Mouse (Mus musculus) limb, embryonic 13.5 days (tissue): ENCODE data around the gene Ltb4r1. TPM values are rescaled to one million over a fixed set of nuclear protein-coding genes. Genes with fewer than 3 reads are reported as not detected.

Experiments
- ATAC-seq: fragments of 200-750 bp; cut with Nextera tagmentation; 2 replicates; pipeline ENCODE4 v1.8.0; 2017; ENCODE audit warnings: low read depth, moderate number of reproducible peaks, moderate TSS enrichment; ENCODE audit not compliant: low FRiP score
- H3K27ac ChIP-seq: fragments of 300-500 bp; sonication (generic); 2 replicates; pipeline ENCODE4 v1.5.1; 2015; ENCODE audit warnings: inconsistent platforms, mild to moderate bottlenecking, moderate library complexity
- H3K27me3 ChIP-seq: fragments of 300-500 bp; sonication (generic); 2 replicates; pipeline ENCODE4 v1.6.1; 2015; ENCODE audit warnings: mild to moderate bottlenecking, inconsistent platforms
- H3K36me3 ChIP-seq: fragments of 300-500 bp; sonication (generic); 2 replicates; pipeline ENCODE4 v1.6.1; 2015; ENCODE audit warnings: inconsistent platforms, mild to moderate bottlenecking, moderate library complexity
- H3K4me1 ChIP-seq: fragments of 300-500 bp; sonication (generic); 2 replicates; pipeline ENCODE4 v1.6.1; 2015; ENCODE audit warnings: inconsistent platforms
- H3K4me2 ChIP-seq: fragments of 300-500 bp; sonication (generic); replicated peaks from 2 replicates; pipeline ENCODE4 v1.6.1; 2015; ENCODE audit warnings: inconsistent platforms, mild to moderate bottlenecking, moderate library complexity
- H3K4me3 ChIP-seq: fragments of 300-500 bp; sonication (generic); 2 replicates; pipeline ENCODE4 v1.5.1; 2015; ENCODE audit warnings: moderate library complexity, mild to moderate bottlenecking, inconsistent platforms
- H3K9ac ChIP-seq: fragments of 300-500 bp; sonication (generic); 2 replicates; pipeline ENCODE4 v1.6.1; 2015; ENCODE audit warnings: mild to moderate bottlenecking, inconsistent platforms
- H3K9me3 ChIP-seq: fragments of 300-500 bp; sonication (generic); 2 replicates; pipeline ENCODE4 v1.6.1; 2016; ENCODE audit warnings: inconsistent platforms
- WGBS: fragments of 180-500 bp; shearing (Covaris S2); methylation state at CpG from one replicate; pipeline ENCODE4 v1.1.7; 2015; 5-methylcytosine and 5-hydroxymethylcytosine counted together
- polyA plus RNA-seq: library from polyadenylated mRNA; unstranded; fragments of >200 nt; fragmentation: Nextera tagmentation; extraction: Ambion mirVana; gene quantifications from 2 replicates; pipeline ENCODE4 v1.2.1, GENCODE M21; 2015

Ltb4r1 gene
- polyA plus RNA-seq, 1 experiment from 2014 or later: 0.51 TPM

- H3K9me3 ChIP-seq: no peaks in the 10 kb centered on the region
- no peak overlapping the region for H3K4me2 ChIP-seq
- ATAC-seq: no peak
- H3K27me3 ChIP-seq: no peaks in the 10 kb centered on the region
- 69% methylated on average over 8 of the region's 8 CpGs for WGBS
- H3K9ac ChIP-seq: no peak overlapping the region
- no peaks in the 10 kb centered on the region for H3K4me1 ChIP-seq
- H3K36me3 ChIP-seq: no peaks in the 10 kb centered on the region
- H3K27ac ChIP-seq: no peak overlapping the region
- no peak overlapping the region for H3K4me3 ChIP-seq
Measured at GRCm38 (mm10) chr14:55727889-55728685, 37.7 kb upstream of the Ltb4r1 start.

- H3K4me2 ChIP-seq: no peak overlapping the region
- no peaks in the 10 kb centered on the region for H3K4me1 ChIP-seq
- H3K36me3 ChIP-seq: no peaks in the 10 kb centered on the region
- 82% methylated on average over 7 of the region's 7 CpGs for whole genome bisulfite sequencing
- no peak overlapping the region for H3K27ac ChIP-seq
- H3K9me3 ChIP-seq: no peaks in the 10 kb centered on the region
- H3K27me3 ChIP-seq: no peaks in the 10 kb centered on the region
- H3K9ac ChIP-seq: no peak overlapping the region
- ATAC-seq: no peak
- no peak overlapping the region for H3K4me3 ChIP-seq
Measured at GRCm38 (mm10) chr14:55730116-55730515, 35.6 kb upstream of the Ltb4r1 start.

- no peak for ATAC-seq
- WGBS: 83% methylated on average over 7 of the region's 7 CpGs
Measured at GRCm38 (mm10) chr14:55730531-55731032, 35.2 kb upstream of the Ltb4r1 start.

GRCm38 (mm10) chr14:55733889-55734288 is 31.9 kb upstream of the Ltb4r1 start:
- WGBS: 78% methylated on average over 10 of the region's 10 CpGs
- no peak for ATAC-seq
- no peak overlapping the region for H3K4me2 ChIP-seq

More at GRCm38 (mm10) chr14:55730531-55731032, 35.2 kb upstream of the Ltb4r1 start:
- H3K4me1 ChIP-seq: no peaks in the 10 kb centered on the region
- no peak overlapping the region for H3K4me2 ChIP-seq
- H3K9ac ChIP-seq: no peak overlapping the region
- H3K4me3 ChIP-seq: no peak overlapping the region
- no peak overlapping the region for H3K27ac ChIP-seq
- no peaks in the 10 kb centered on the region for H3K27me3 ChIP-seq
- H3K9me3 ChIP-seq: no peaks in the 10 kb centered on the region
- H3K36me3 ChIP-seq: no peaks in the 10 kb centered on the region

GRCm38 (mm10) chr14:55734869-55735268 is 30.9 kb upstream of the Ltb4r1 start:
- Histone ChIP-seq H3K4me1 (no peaks in the 10 kb centered on the region), H3K9ac (no peak overlapping the region), H3K4me2 (no peak overlapping the region), H3K27ac (no peak overlapping the region), H3K27me3 (no peaks in the 10 kb centered on the region), H3K36me3 (peaks cover 18% of the 10 kb centered on the region), H3K4me3 (no peak overlapping the region), H3K9me3 (no peaks in the 10 kb centered on the region)
- no peak for ATAC-seq
- 73% methylated on average over 7 of the region's 7 CpGs for WGBS

More at GRCm38 (mm10) chr14:55733889-55734288, 31.9 kb upstream of the Ltb4r1 start:
- no peak overlapping the region for H3K27ac ChIP-seq
- H3K4me1 ChIP-seq: no peaks in the 10 kb centered on the region
- peaks cover 9% of the 10 kb centered on the region for H3K36me3 ChIP-seq
- H3K9ac ChIP-seq: no peak overlapping the region
- H3K27me3 ChIP-seq: no peaks in the 10 kb centered on the region
- H3K4me3 ChIP-seq: no peak overlapping the region
- H3K9me3 ChIP-seq: no peaks in the 10 kb centered on the region

GRCm38 (mm10) chr14:55735334-55735733 is 30.4 kb upstream of the Ltb4r1 start:
- ATAC-seq: no peak
- no peak overlapping the region for H3K9ac ChIP-seq
- H3K27me3 ChIP-seq: no peaks in the 10 kb centered on the region
- H3K4me3 ChIP-seq: no peak overlapping the region
- no peak overlapping the region for H3K4me2 ChIP-seq
- WGBS: 66% methylated on average over 3 of the region's 3 CpGs
- no peaks in the 10 kb centered on the region for H3K4me1 ChIP-seq
- H3K27ac ChIP-seq: no peak overlapping the region
- no peaks in the 10 kb centered on the region for H3K9me3 ChIP-seq
- H3K36me3 ChIP-seq: peaks cover 23% of the 10 kb centered on the region

GRCm38 (mm10) chr14:55735758-55736157 is 30.0 kb upstream of the Ltb4r1 start:
- Histone ChIP-seq H3K27me3 (no peaks in the 10 kb centered on the region), H3K36me3 (peaks cover 27% of the 10 kb centered on the region), H3K9ac (no peak overlapping the region), H3K27ac (no peak overlapping the region), H3K4me2 (no peak overlapping the region), H3K4me3 (no peak overlapping the region), H3K9me3 (no peaks in the 10 kb centered on the region), H3K4me1 (no peaks in the 10 kb centered on the region)
- ATAC-seq: no peak
- 81% methylated on average over 4 of the region's 4 CpGs for WGBS

- 86% methylated on average over 9 of the region's 9 CpGs for WGBS
- no peak overlapping the region for H3K4me3 ChIP-seq
- no peak overlapping the region for H3K4me2 ChIP-seq
- no peaks in the 10 kb centered on the region for H3K27me3 ChIP-seq
- H3K27ac ChIP-seq: no peak overlapping the region
- H3K4me1 ChIP-seq: no peaks in the 10 kb centered on the region
- no peaks in the 10 kb centered on the region for H3K9me3 ChIP-seq
- H3K9ac ChIP-seq: no peak overlapping the region
- ATAC-seq: no peak
- peaks cover 40% of the 10 kb centered on the region for H3K36me3 ChIP-seq
Measured at GRCm38 (mm10) chr14:55737086-55737687, 28.6 kb upstream of the Ltb4r1 start.

GRCm38 (mm10) chr14:55743711-55744110 is 22.1 kb upstream of the Ltb4r1 start:
- Histone ChIP-seq H3K4me2 (peak overlapping the region; percentile 99), H3K36me3 (peaks cover 46% of the 10 kb centered on the region), H3K4me3 (peak overlapping the region; percentile 19), H3K9ac (peak overlapping the region; percentile 54), H3K27me3 (no peaks in the 10 kb centered on the region), H3K4me1 (peaks cover 31% of the 10 kb centered on the region), H3K9me3 (no peaks in the 10 kb centered on the region), H3K27ac (no peak overlapping the region)
- peak; percentile 80 for ATAC-seq
- 16% methylated on average over 10 of the region's 10 CpGs for WGBS

DNA sequence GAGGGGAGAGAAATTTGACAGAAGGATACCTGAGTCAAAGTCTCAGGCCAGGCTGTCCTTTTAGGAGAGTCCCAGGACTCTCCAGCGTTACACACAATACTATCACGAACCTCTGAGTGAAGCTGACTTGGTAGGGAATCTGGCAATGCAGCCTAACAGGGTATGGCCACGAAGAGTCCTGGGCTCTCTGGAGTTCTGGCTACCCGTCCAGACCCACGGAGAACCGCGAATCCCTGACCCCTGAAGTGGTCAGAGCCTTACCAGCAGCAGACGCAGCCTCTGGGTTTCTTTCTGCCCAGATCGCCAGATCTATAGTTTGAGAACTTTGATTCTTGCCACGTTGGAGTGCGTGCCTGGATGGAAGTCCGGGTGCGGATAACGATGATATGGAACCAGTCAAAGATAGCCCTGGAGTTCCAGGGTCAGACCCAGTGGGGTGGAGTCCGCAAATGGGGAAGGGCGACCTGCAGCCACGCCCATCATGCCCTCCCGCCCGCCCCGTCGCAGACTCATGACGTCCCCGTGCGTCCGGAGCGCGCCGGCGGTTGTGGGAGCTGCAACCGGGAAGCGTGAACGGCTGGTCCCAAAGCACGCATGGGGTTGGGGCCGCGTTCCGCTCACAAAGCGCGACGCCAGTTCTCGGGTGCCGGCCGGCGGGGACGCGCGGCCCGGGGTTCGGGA is 20.4 kb upstream of the Ltb4r1 start, which contains the start of the genes Dhrs1 and Nop9:
Gene Dhrs1 (minus strand): TSS at position 511 of the 681 bp plus-strand sequence.
Gene Nop9 (plus strand): TSS at position 514 of the 681 bp plus-strand sequence.
- peak; percentile 86 for ATAC-seq
- WGBS: 1% methylated on average over 48 of the region's 48 CpGs
- H3K9ac ChIP-seq: peak within 1 kb of the TSS; percentile 90
- peak within 1 kb of the TSS; percentile 99 for H3K4me2 ChIP-seq
- H3K36me3 ChIP-seq: peaks cover 43% of the 10 kb centered on the region
- H3K9me3 ChIP-seq: no peaks in the 10 kb centered on the region
- H3K4me3 ChIP-seq: peak within 1 kb of the TSS; percentile 89
- H3K27ac ChIP-seq: no peak within 1 kb of the TSS
- H3K4me1 ChIP-seq: peaks cover 31% of the 10 kb centered on the region
- H3K27me3 ChIP-seq: no peaks in the 10 kb centered on the region

DNA sequence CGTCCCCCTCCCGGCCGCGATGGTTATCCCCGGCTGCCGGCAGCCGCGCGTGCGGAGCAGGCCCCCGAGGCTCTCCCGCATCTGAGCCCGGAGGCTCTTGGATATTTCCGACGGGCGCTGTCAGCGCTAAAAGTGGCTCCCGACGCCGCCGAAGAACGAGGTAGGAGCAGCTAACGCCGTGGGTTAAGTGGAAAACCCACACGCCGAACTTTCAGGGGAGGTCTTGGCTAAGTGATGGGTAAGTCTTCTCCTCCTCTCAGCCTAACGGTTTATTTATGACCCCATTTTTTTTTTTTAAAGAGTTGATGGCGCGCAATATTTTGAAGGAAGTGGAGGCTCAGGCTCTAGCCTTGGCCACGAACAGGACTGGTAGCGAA is 19.9 kb upstream of the Ltb4r1 start:
- H3K9me3 ChIP-seq: no peaks in the 10 kb centered on the region
- peaks cover 43% of the 10 kb centered on the region for H3K36me3 ChIP-seq
- peak overlapping the region; percentile 89 for H3K4me3 ChIP-seq
- H3K4me2 ChIP-seq: peak overlapping the region; percentile 99
- no peak overlapping the region for H3K27ac ChIP-seq
- H3K4me1 ChIP-seq: peaks cover 31% of the 10 kb centered on the region
- ATAC-seq: no peak; the same call in 1 of the 2 replicates
- H3K27me3 ChIP-seq: no peaks in the 10 kb centered on the region
- WGBS: under 1% methylated on average over 31 of the region's 31 CpGs
- H3K9ac ChIP-seq: peak overlapping the region; percentile 90
